Mouse (Mus musculus) testis, adult 2 months (tissue): ENCODE data around the gene Tns3. TPM values are rescaled to one million over a fixed set of nuclear protein-coding genes. Genes with fewer than 3 reads are reported as not detected.

Source experiments
- H3K27ac ChIP-seq: fragments of 200-500 bp; 2 replicates; pipeline ENCODE4 v1.5.1; 2012; ENCODE audit warnings: low read depth, low read length; ENCODE audit not compliant: control insufficient read depth, insufficient read depth
- H3K27me3 ChIP-seq: fragments of 200-500 bp; 2 replicates; pipeline ENCODE4 v1.6.1; 2012; ENCODE audit warnings: mild to moderate bottlenecking, low read length, moderate library complexity; ENCODE audit not compliant: control insufficient read depth, insufficient read depth
- H3K36me3 ChIP-seq: fragments of 200-500 bp; 2 replicates; pipeline ENCODE4 v1.6.1; 2012; ENCODE audit warnings: mild to moderate bottlenecking, low read length; ENCODE audit not compliant: control insufficient read depth, insufficient read depth
- H3K4me1 ChIP-seq: fragments of 200-500 bp; 2 replicates; pipeline ENCODE4 v1.6.1; 2012; ENCODE audit warnings: low read length; ENCODE audit not compliant: control insufficient read depth, insufficient read depth
- H3K4me3 ChIP-seq: fragments of 200-500 bp; 2 replicates; pipeline ENCODE4 v1.5.1; 2012; ENCODE audit warnings: low read depth, mild to moderate bottlenecking, low read length, moderate library complexity, mixed read lengths; ENCODE audit not compliant: control insufficient read depth
- CTCF ChIP-seq: fragments of 200-500 bp; IDR thresholded peaks from 2 replicates; pipeline ENCODE4 v1.5.1; 2012; ENCODE audit warnings: low read depth, mild to moderate bottlenecking, inconsistent platforms, low read length, moderate library complexity; ENCODE audit not compliant: control insufficient read depth, insufficient read depth, insufficient replicate concordance
- POLR2A ChIP-seq: fragments of 200-500 bp; IDR thresholded peaks from 2 replicates; pipeline ENCODE4 v1.6.1; 2012; ENCODE audit warnings: low read depth, mild to moderate bottlenecking, inconsistent platforms, low read length, moderate library complexity; ENCODE audit not compliant: control insufficient read depth
- polyA plus RNA-seq: library from polyadenylated mRNA; depleted of rRNA; stranded (reverse); fragments of >200 nt; gene quantifications from 2 replicates; pipeline ENCODE4 v1.2.3, GENCODE M21; 2012

Tns3 gene
- polyA plus RNA-seq, 1 experiment = 6.6 TPM

DNA sequence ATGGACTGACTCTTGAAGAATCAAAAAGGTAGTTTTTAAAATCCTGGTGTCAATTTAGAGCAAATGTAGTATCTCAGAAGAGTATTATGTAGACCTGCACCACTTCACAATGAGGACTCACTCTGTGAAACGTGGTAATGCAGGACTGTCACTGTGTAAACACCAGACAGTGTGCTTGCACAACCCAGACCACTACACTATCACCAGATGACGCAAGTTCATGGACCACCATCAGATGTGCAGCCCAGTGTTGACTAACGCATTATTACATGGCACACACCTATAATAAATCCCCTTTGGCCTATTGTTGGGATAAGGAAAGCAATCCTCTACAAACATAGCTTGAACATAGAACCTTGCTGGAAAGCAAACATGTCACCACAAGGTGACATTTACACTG is 71.2 kb downstream of the Tns3 start:
- TF ChIP-seq CTCF (no peak), POLR2A (no peak)
- Histone ChIP-seq H3K4me3 (no peak overlapping the region), H3K4me1 (no peaks in the 10 kb centered on the region), H3K27ac (no peak overlapping the region), H3K36me3 (no peaks in the 10 kb centered on the region), H3K27me3 (no peaks in the 10 kb centered on the region)

DNA sequence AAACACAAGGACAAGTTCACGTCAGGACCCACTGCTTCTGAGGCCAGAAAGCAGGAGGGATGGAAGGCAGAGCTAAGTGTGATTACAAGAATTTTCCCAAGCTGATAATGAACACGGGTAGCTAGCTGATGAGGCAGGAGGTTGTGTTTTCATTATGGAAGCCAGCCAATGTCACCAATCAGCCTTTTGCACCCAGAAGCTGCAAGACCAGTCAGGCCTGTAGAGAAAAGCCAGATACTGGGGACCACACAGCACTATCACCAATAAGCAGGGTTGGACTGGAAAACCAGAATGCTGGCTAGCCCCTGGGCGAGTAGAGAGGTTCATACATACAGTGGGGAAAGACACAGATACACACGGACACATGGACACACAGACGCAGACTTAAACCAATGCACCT is 73.1 kb downstream of the Tns3 start:
- no peaks in the 10 kb centered on the region for H3K4me1 ChIP-seq
- no peaks in the 10 kb centered on the region for H3K27me3 ChIP-seq
- H3K36me3 ChIP-seq = no peaks in the 10 kb centered on the region
- no peak overlapping the region for H3K4me3 ChIP-seq
- TF ChIP-seq CTCF = no peak
- TF ChIP-seq POLR2A = no peak
- H3K27ac ChIP-seq = no peak overlapping the region

DNA sequence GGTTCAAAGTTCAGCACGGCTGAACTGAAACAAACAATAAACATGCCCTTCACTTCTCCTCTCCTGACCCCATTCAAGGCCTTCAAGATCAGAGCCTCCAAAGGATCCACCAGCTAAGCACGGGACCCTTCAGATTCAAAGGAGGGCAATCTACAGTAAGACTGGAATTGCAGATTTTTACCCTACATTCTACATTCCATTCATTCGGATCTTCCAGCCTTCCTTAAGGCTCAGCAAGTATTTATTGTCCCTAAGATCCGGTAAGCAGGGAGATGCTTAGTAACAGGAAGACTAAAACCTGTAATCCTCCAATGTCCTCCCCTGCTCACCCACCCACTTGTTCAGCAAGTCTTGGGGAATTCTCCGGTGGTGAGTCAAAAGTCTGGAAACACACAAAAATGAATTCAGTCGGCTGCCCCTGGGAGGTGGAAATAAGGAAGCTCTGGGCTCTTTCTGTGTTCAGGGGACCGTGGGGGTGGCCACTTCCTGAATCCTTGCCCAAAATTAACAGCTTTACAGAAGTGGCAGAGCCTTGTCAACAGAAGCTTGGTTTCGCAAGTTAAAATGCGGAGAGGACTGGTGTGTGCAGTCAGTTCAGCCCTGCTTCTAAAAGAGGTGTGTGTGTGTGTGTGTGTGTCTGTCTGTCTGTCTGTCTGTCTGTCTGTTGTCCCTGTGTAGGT is 75.0 kb downstream of the Tns3 start:
- TF ChIP-seq POLR2A (no peak), CTCF (no peak)
- H3K4me3 ChIP-seq = no peak overlapping the region
- no peak overlapping the region for H3K27ac ChIP-seq
- no peaks in the 10 kb centered on the region for H3K4me1 ChIP-seq
- H3K27me3 ChIP-seq = no peaks in the 10 kb centered on the region
- H3K36me3 ChIP-seq = no peaks in the 10 kb centered on the region

DNA sequence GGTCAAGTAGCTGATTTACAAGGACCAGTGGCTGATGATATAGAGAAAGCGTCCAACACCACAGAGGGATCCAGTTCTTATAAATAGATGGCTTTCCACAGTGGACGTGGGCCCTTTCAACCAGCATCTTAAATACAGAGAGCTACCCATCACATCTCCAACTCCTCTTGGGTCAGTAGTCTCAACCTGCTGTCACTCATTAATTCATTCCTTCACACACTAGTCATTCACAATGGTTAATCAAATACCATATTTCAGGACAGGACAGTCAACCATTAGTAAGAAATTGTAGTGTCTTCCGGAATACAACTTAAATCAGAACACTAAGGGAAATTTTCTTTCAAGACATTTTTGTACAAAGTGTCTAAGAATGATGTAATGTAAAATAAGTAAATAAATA is 76.4 kb downstream of the Tns3 start:
- no peak for TF ChIP-seq CTCF
- Histone ChIP-seq H3K27me3 (no peaks in the 10 kb centered on the region), H3K36me3 (no peaks in the 10 kb centered on the region), H3K27ac (no peak overlapping the region), H3K4me3 (no peak overlapping the region), H3K4me1 (no peaks in the 10 kb centered on the region)

DNA sequence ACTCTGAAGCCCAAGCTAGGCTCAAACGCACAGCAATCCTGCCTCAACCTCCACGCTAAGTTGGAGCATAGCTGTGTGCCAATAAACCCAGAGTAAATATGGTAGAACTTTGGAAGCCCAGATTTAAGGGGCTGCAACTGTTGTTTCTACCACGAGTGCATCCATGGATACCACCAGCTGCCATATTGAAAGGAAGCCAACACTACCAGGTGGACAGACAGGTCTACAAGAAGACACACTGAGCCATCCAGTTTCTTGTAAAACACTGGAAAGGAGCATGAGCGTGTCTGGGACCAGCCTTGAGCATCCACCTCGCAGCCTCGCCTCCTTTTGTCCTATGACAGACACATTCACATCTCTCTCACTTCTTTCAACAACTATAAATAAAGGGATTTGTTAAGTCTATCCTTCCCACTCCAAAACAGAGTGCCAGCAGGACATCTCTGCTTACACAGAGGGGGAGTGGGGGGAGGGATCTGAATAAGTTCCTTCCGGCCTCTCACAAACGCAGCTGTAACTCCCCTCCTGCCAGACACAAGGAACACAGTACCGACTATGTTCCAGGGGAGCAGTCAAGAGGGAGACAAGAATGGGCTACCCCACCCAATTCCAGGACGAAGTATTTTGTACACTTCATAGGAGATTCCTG is 77.2 kb downstream of the Tns3 start:
- H3K4me3 ChIP-seq = no peak overlapping the region
- no peaks in the 10 kb centered on the region for H3K36me3 ChIP-seq
- TF ChIP-seq CTCF = no peak
- no peak for TF ChIP-seq POLR2A
- H3K27ac ChIP-seq = no peak overlapping the region
- no peaks in the 10 kb centered on the region for H3K27me3 ChIP-seq
- no peaks in the 10 kb centered on the region for H3K4me1 ChIP-seq

DNA sequence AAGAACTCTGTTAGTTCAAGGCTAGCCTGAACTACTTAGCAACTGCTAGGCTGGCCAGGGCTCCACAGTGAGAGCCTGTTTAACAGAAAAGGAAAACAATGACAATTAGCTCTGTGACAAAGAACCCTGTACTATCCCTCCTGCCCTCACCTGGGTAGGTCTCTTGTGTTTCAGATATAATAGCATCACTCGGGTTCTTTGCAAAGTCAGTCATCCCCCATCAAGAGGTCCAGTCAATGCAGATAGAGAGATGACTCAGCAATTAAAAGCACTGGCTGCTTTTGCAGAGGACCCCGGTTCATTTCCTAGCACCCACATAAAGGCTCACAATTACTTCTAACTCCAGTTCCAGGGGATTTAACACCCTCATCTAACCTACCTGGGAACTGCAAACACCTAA is 78.0 kb downstream of the Tns3 start:
- Histone ChIP-seq H3K27ac (no peak overlapping the region), H3K36me3 (no peaks in the 10 kb centered on the region), H3K27me3 (no peaks in the 10 kb centered on the region), H3K4me1 (no peaks in the 10 kb centered on the region), H3K4me3 (no peak overlapping the region)
- TF ChIP-seq POLR2A = no peak
- TF ChIP-seq CTCF = no peak

DNA sequence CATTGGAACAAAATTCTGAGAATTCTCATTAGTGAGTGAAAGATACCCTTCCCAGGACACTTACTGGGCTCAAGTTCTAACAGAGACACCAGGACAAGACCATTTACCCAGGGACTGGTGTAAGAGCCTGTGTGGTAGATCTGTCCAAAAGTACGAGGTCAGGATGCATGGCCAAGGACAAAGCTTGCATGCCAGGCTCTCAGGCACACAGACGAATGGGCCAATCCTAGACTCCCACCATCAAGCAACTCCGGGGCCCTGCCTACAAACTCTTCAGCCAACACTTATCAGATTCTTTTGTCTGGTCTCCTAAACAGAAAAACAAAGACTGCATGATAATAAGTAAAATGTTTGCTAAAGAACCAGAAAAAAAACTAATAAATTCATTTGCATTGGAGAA is 78.6 kb downstream of the Tns3 start:
- H3K4me3 ChIP-seq = no peak overlapping the region
- H3K4me1 ChIP-seq = no peaks in the 10 kb centered on the region
- H3K36me3 ChIP-seq = no peaks in the 10 kb centered on the region
- no peak overlapping the region for H3K27ac ChIP-seq
- no peaks in the 10 kb centered on the region for H3K27me3 ChIP-seq
- TF ChIP-seq POLR2A = no peak
- no peak for TF ChIP-seq CTCF

DNA sequence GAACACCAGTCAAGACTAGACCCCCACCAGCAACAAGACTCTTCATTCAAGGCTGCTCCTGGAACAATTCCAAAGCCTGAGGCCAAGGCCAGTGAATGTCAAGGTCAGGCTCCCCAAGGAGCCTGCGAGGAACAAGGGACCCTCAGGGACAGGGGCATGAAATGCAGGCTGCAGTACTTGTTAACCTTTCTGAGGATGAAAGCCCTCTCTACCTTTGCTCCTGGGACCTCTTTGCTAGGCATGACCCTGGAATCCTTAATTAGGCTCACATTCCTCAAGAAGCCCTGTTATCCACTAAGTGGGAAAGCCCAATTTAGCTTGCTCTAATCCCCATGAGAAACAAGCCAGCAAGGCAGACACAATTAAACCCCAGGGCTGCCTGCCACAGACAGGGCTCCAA is 79.4 kb downstream of the Tns3 start:
- no peak overlapping the region for H3K27ac ChIP-seq
- H3K4me3 ChIP-seq = no peak overlapping the region
- TF ChIP-seq CTCF (no peak), POLR2A (no peak)
- H3K27me3 ChIP-seq = no peaks in the 10 kb centered on the region
- no peaks in the 10 kb centered on the region for H3K4me1 ChIP-seq
- H3K36me3 ChIP-seq = no peaks in the 10 kb centered on the region
